Mouse (Mus musculus): ENCODE measurements around the gene Mapk3. TPM values are rescaled to one million over a fixed set of nuclear protein-coding genes. Genes with fewer than 3 reads are reported as not detected.
A peak's percentile ranks its signal among the peaks of the same experiment; 100 is the strongest.
"Not testable (repeated sequence)": the region's sequence is repeated elsewhere in the genome, so short reads cannot be mapped to it uniquely, and the experiment has no call there.

The Mapk3 gene
- 500 and 548 TPM in 2 replicates for polyA plus RNA-seq (2012; rRNA removed)

GRCm38 (mm10) chr7:126759050-126759671 lies at the start of gene Mapk3:
Gene Mapk3, plus strand, starts transcription at chr7:126759601.
- WGBS = 3% methylated on average over 35 of the region's 38 CpGs
- TF ChIP-seq POLR2A (IDR thresholded peaks at IDR 0.05; ENCODE audit: borderline replicate concordance, extremely low read depth, low read depth, low read length) (no peak), CTCF (IDR thresholded peaks at IDR 0.05; ENCODE audit: insufficient read depth, low read length) (peak; percentile 68)
- Histone ChIP-seq H3K4me3 (replicated peaks; ENCODE audit: extremely low read depth, low read depth, low read length) (peak within 1 kb of the TSS; percentile 97), H3K4me1 (ENCODE audit: control insufficient read depth, insufficient read depth, low read length) (peaks cover 18% of the 10 kb centered on the region)
- DNase-seq = peak; percentile 85

GRCm38 (mm10) chr7:126710266-126710665 lies 49.1 kb upstream of the Mapk3 start:
- no peak for DNase-seq
- no peaks in the 10 kb centered on the region for H3K4me1 ChIP-seq (ENCODE audit: control insufficient read depth, insufficient read depth, low read length)
- no peak overlapping the region for H3K4me3 ChIP-seq (replicated peaks; ENCODE audit: extremely low read depth, low read depth, low read length)
- 47% methylated on average over 4 of the region's 4 CpGs for WGBS
- TF ChIP-seq POLR2A (IDR thresholded peaks at IDR 0.05; ENCODE audit: borderline replicate concordance, extremely low read depth, low read depth, low read length) (no peak), CTCF (IDR thresholded peaks at IDR 0.05; ENCODE audit: insufficient read depth, low read length) (no peak)

- no peak for DNase-seq
- no peaks in the 10 kb centered on the region for H3K4me1 ChIP-seq (ENCODE audit: control insufficient read depth, insufficient read depth, low read length)
- TF ChIP-seq POLR2A (IDR thresholded peaks at IDR 0.05; ENCODE audit: borderline replicate concordance, extremely low read depth, low read depth, low read length) = no peak
- no peak for TF ChIP-seq CTCF (IDR thresholded peaks at IDR 0.05; ENCODE audit: insufficient read depth, low read length)
- WGBS = 73% methylated on average over 3 of the region's 3 CpGs
- no peak overlapping the region for H3K4me3 ChIP-seq (replicated peaks; ENCODE audit: extremely low read depth, low read depth, low read length)
Measured at GRCm38 (mm10) chr7:126711910-126712309, 47.5 kb upstream of the Mapk3 start.

GRCm38 (mm10) chr7:126715679-126716078 lies 43.7 kb upstream of the Mapk3 start:
- H3K4me3 ChIP-seq (replicated peaks; ENCODE audit: extremely low read depth, low read depth, low read length) = no peak overlapping the region
- TF ChIP-seq POLR2A (IDR thresholded peaks at IDR 0.05; ENCODE audit: borderline replicate concordance, extremely low read depth, low read depth, low read length) (no peak), CTCF (IDR thresholded peaks at IDR 0.05; ENCODE audit: insufficient read depth, low read length) (no peak)
- WGBS = 78% methylated on average over 4 of the region's 4 CpGs
- DNase-seq = no peak
- H3K4me1 ChIP-seq (ENCODE audit: control insufficient read depth, insufficient read depth, low read length) = no peaks in the 10 kb centered on the region

- DNase-seq = no peak
- H3K4me1 ChIP-seq (ENCODE audit: control insufficient read depth, insufficient read depth, low read length) = no peaks in the 10 kb centered on the region
- 44% methylated on average over 3 of the region's 3 CpGs for WGBS
- TF ChIP-seq CTCF (IDR thresholded peaks at IDR 0.05; ENCODE audit: insufficient read depth, low read length) (no peak), POLR2A (IDR thresholded peaks at IDR 0.05; ENCODE audit: borderline replicate concordance, extremely low read depth, low read depth, low read length) (no peak)
- H3K4me3 ChIP-seq (replicated peaks; ENCODE audit: extremely low read depth, low read depth, low read length) = no peak overlapping the region
Measured at GRCm38 (mm10) chr7:126717566-126717965, 41.8 kb upstream of the Mapk3 start.

- TF ChIP-seq CTCF (IDR thresholded peaks at IDR 0.05; ENCODE audit: insufficient read depth, low read length) (0 out of 2 replicates have a peak, but pooled peaks have one; percentile 31), POLR2A (IDR thresholded peaks at IDR 0.05; ENCODE audit: borderline replicate concordance, extremely low read depth, low read depth, low read length) (no peak)
- WGBS = 90% methylated on average over 5 of the region's 5 CpGs
- no peak for DNase-seq
- Histone ChIP-seq H3K4me3 (replicated peaks; ENCODE audit: extremely low read depth, low read depth, low read length) (no peak overlapping the region), H3K4me1 (ENCODE audit: control insufficient read depth, insufficient read depth, low read length) (no peaks in the 10 kb centered on the region)
Measured at GRCm38 (mm10) chr7:126718787-126719337, 40.5 kb upstream of the Mapk3 start.

- TF ChIP-seq CTCF (IDR thresholded peaks at IDR 0.05; ENCODE audit: insufficient read depth, low read length) = no peak
- no peak for DNase-seq
- Histone ChIP-seq H3K4me1 (ENCODE audit: control insufficient read depth, insufficient read depth, low read length) (no peaks in the 10 kb centered on the region), H3K4me3 (replicated peaks; ENCODE audit: extremely low read depth, low read depth, low read length) (no peak overlapping the region)
- 89% methylated on average over 13 of the region's 13 CpGs for WGBS
Measured at GRCm38 (mm10) chr7:126721635-126722034, 37.8 kb upstream of the Mapk3 start.

GRCm38 (mm10) chr7:126725077-126725476 lies 34.3 kb upstream of the Mapk3 start:
- no peak for TF ChIP-seq POLR2A (IDR thresholded peaks at IDR 0.05; ENCODE audit: borderline replicate concordance, extremely low read depth, low read depth, low read length)
- TF ChIP-seq CTCF (IDR thresholded peaks at IDR 0.05; ENCODE audit: insufficient read depth, low read length) = no peak
- Histone ChIP-seq H3K4me1 (ENCODE audit: control insufficient read depth, insufficient read depth, low read length) (no peaks in the 10 kb centered on the region), H3K4me3 (replicated peaks; ENCODE audit: extremely low read depth, low read depth, low read length) (no peak overlapping the region)
- no peak for DNase-seq
- WGBS = 49% methylated on average over 3 of the region's 3 CpGs

- H3K4me1 ChIP-seq (ENCODE audit: control insufficient read depth, insufficient read depth, low read length) = no peaks in the 10 kb centered on the region
- 65% methylated on average over 5 of the region's 5 CpGs for WGBS
- no peak for TF ChIP-seq POLR2A (IDR thresholded peaks at IDR 0.05; ENCODE audit: borderline replicate concordance, extremely low read depth, low read depth, low read length)
- TF ChIP-seq CTCF (IDR thresholded peaks at IDR 0.05; ENCODE audit: insufficient read depth, low read length) = no peak
- DNase-seq = no peak
- no peak overlapping the region for H3K4me3 ChIP-seq (replicated peaks; ENCODE audit: extremely low read depth, low read depth, low read length)
Measured at GRCm38 (mm10) chr7:126725667-126726066, 33.7 kb upstream of the Mapk3 start.

GRCm38 (mm10) chr7:126730256-126730789 lies 29.1 kb upstream of the Mapk3 start:
- not testable (repeated sequence) for DNase-seq; H3K4me3 ChIP-seq (replicated peaks; ENCODE audit: extremely low read depth, low read depth, low read length); H3K4me1 ChIP-seq (ENCODE audit: control insufficient read depth, insufficient read depth, low read length)
- WGBS = 62% methylated on average over 4 of the region's 4 CpGs

All from lung, adult 2 months (tissue).